In genomic region chr14:120240209-120240608, GRCm38 (mm10) we compare ENCODE assay signal across 23 mouse cellular contexts. TPM values are rescaled to one million over a fixed set of nuclear protein-coding genes. Genes with fewer than 3 reads are reported as not detected.
DNase-seq lines count a peak whose midpoint lies in the region; ATAC-seq and TF ChIP-seq lines count a peak whose summit lies in the region.
"Had no signal": no experiment of that assay in that cellular context is flagged by ENCODE, and none has a peak within 500 bp of the region (broad histone marks: within the 10 kb centered on the region; RNA-seq: fewer than 3 reads in every experiment).

No protein-coding gene starts in this region.

- TF ChIP-seq RAD21 in CH12.LX (IDR thresholded peaks at IDR 0.05; ENCODE audit: low read depth, low read length) = no peak
- no peak for TF ChIP-seq RAD21 in MEL (IDR thresholded peaks at IDR 0.05; ENCODE audit: low read depth, low read length)

- H3K4me2 ChIP-seq in CH12.LX (ENCODE audit: insufficient read depth, low read depth, poor library complexity, severe bottlenecking) = peak overlapping the region; percentile 67
- H3K4me2 ChIP-seq: embryonic facial prominence, embryonic 13.5 days; embryonic facial prominence, embryonic 15.5 days; forebrain, embryonic 12.5 days had no signal

- H3K9me3 ChIP-seq in CH12.LX (replicated peaks; ENCODE audit: low read length) (no peaks in the 10 kb centered on the region), MEL (replicated peaks; ENCODE audit: insufficient read depth, low read length) (no peaks in the 10 kb centered on the region)
- H3K9me3 ChIP-seq: embryonic facial prominence, embryonic 13.5 days; embryonic facial prominence, embryonic 15.5 days; forebrain, embryonic 10.5 days; forebrain, embryonic 12.5 days; G1E had no signal

- H3K27me3 ChIP-seq in CH12.LX (replicated peaks) (no peaks in the 10 kb centered on the region), MEL (ENCODE audit: control insufficient read depth in 1 of 2, insufficient read depth in 2 of 2, low read length in 2 of 2) (no peaks in the 10 kb centered on the region)
- H3K27me3 ChIP-seq: embryonic facial prominence, embryonic 13.5 days; embryonic facial prominence, embryonic 15.5 days; forebrain, embryonic 12.5 days had no signal

- dilution Hi-C loops in CH12.LX (cut with MboI; ENCODE audit: extremely low pct_ligation_motif_present, extremely low pct_unique_long_range_greater_than_20kb, low sequenced_read_pairs) = no loop called here

- DNase-seq in CH12.LX (ENCODE audit: extremely low read depth) = no peak
- DNase-seq in MEL (ENCODE audit: low read depth, low spot score) = peak; percentile 21
- DNase-seq in kidney, adult 8-10 months = no peak
- DNase-seq in cerebellum, postnatal 36 days = no peak
- DNase-seq: adrenal gland, adult 2 months; adrenal gland, postnatal 10 days; adrenal gland, postnatal 25 days; cerebellum, adult 11 months; cerebellum, adult 18-20 months; cerebellum, adult 8-10 months; cerebellum, adult 9-11 months; cerebellum, postnatal 14 days; embryo, embryonic 11 days had no signal

- H3K4me3 ChIP-seq in CH12.LX (replicated peaks in 1 of 3; ENCODE audit: low read depth in 2 of 3, low read length in 2 of 3, poor library complexity in 1 of 3) = no peak overlapping the region
- no peak overlapping the region for H3K4me3 ChIP-seq in MEL (ENCODE audit: control insufficient read depth in 1 of 2, insufficient read depth in 1 of 2, low read depth in 2 of 2, low read length in 2 of 2)
- H3K4me3 ChIP-seq: embryonic facial prominence, embryonic 13.5 days; embryonic facial prominence, embryonic 15.5 days; erythroblast, embryonic 14.5 days; forebrain, embryonic 10.5 days; forebrain, embryonic 12.5 days had no signal

- in situ Hi-C loops in CH12.LX (cut with MboI; ENCODE audit: low pct_ligation_motif_present, low pct_unique_long_range_greater_than_20kb, low sequenced_read_pairs) = no loop called here

- TF ChIP-seq CTCF in CH12.LX (conservative IDR thresholded peaks at IDR 0.05 in 1 of 2, IDR thresholded peaks at IDR 0.05 in 1 of 2; ENCODE audit: low read depth in 2 of 2, low read length in 2 of 2) (no peak), MEL (IDR thresholded peaks at IDR 0.05 in 2 of 3, conservative IDR thresholded peaks at IDR 0.05 in 1 of 3; ENCODE audit: control insufficient read depth in 1 of 3, insufficient read depth in 1 of 3, low read depth in 2 of 3, low read length in 3 of 3, poor library complexity in 1 of 3, severe bottlenecking in 1 of 3) (no peak)

- H3K79me2 ChIP-seq in CH12.LX (replicated peaks; ENCODE audit: control insufficient read depth, extremely low read depth, insufficient read depth, poor library complexity, severe bottlenecking) (no peaks in the 10 kb centered on the region), MEL (ENCODE audit: control insufficient read depth, insufficient read depth, low read length, poor library complexity) (no peaks in the 10 kb centered on the region)

- no peaks in the 10 kb centered on the region for H3K4me1 ChIP-seq in CH12.LX (ENCODE audit: control insufficient read depth in 1 of 2, insufficient read depth in 2 of 2)
- no peaks in the 10 kb centered on the region; a peak in 1 of 4 replicates for H3K4me1 ChIP-seq in MEL (ENCODE audit: control insufficient read depth in 1 of 2, insufficient read depth in 2 of 2, low read length in 2 of 2)
- H3K4me1 ChIP-seq: embryonic facial prominence, embryonic 15.5 days had no signal

- no peak for TF ChIP-seq EP300 in CH12.LX (IDR thresholded peaks at IDR 0.05; ENCODE audit: low read length)
- TF ChIP-seq EP300 in MEL (IDR thresholded peaks at IDR 0.05; ENCODE audit: low read depth in 1 of 2, low read length in 2 of 2) = 0 out of 4 replicates have a peak, but pooled peaks of 1 of the 2 experiments have one; percentile 22

- 0 out of 2 replicates have a peak, but pooled peaks have one; percentile 6 for ATAC-seq in megakaryocyte progenitor cell, adult 5-6 weeks (replicated peaks; ENCODE audit: poor library complexity)
- ATAC-seq: activated CD4-positive, CD25-positive, alpha-beta regulatory T cell, adult 4 months; forebrain, embryonic 14.5 days; forebrain, embryonic 16.5 days had no signal

- TF ChIP-seq POLR2A in CH12.LX (IDR thresholded peaks at IDR 0.05; ENCODE audit: low read depth, low read length) = no peak
- no peak for TF ChIP-seq POLR2A in MEL (IDR thresholded peaks at IDR 0.05; ENCODE audit: control insufficient read depth in 1 of 2, insufficient read depth in 1 of 2, low read depth in 1 of 2, low read length in 2 of 2, poor library complexity in 1 of 2)

- H3K9ac ChIP-seq in CH12.LX (ENCODE audit: insufficient read depth, low read depth) (no peak overlapping the region), MEL (ENCODE audit: control insufficient read depth, low read depth, low read length, poor library complexity, severe bottlenecking) (no peak overlapping the region)
- H3K9ac ChIP-seq: embryonic facial prominence, embryonic 13.5 days; embryonic facial prominence, embryonic 15.5 days; forebrain, embryonic 12.5 days had no signal

- no peaks in the 10 kb centered on the region for H3K36me3 ChIP-seq in CH12.LX (replicated peaks in 1 of 2; ENCODE audit: control insufficient read depth in 1 of 2, insufficient read depth in 1 of 2, low read length in 1 of 2)
- H3K36me3 ChIP-seq in MEL (ENCODE audit: control insufficient read depth in 1 of 2, insufficient read depth in 2 of 2, low read length in 2 of 2) = no peaks in the 10 kb centered on the region
- H3K36me3 ChIP-seq: embryonic facial prominence, embryonic 13.5 days; embryonic facial prominence, embryonic 15.5 days; forebrain, embryonic 10.5 days; forebrain, embryonic 12.5 days; G1E had no signal

- H3K27ac ChIP-seq in CH12.LX (ENCODE audit: insufficient read depth, low read depth) (no peak overlapping the region), MEL (ENCODE audit: control insufficient read depth, low read depth, low read length) (no peak overlapping the region)
- H3K27ac ChIP-seq: embryonic facial prominence, embryonic 13.5 days; embryonic facial prominence, embryonic 15.5 days; forebrain, embryonic 10.5 days; forebrain, embryonic 12.5 days had no signal

TF ChIP-seq in CH12.LX, 34 proteins besides CTCF, POLR2A, EP300 and RAD21:
- no peak for TF ChIP-seq E2F4 (IDR thresholded peaks at IDR 0.05; ENCODE audit: insufficient replicate concordance, low read depth, low read length)
- no peak for TF ChIP-seq MAFK (IDR thresholded peaks at IDR 0.05; ENCODE audit: insufficient replicate concordance, low read length)
- TF ChIP-seq SIN3A (IDR thresholded peaks at IDR 0.05; ENCODE audit: low read length) = no peak
- TF ChIP-seq MXI1 (IDR thresholded peaks at IDR 0.05; ENCODE audit: low read depth, low read length) = no peak

TF ChIP-seq in MEL, 35 proteins besides CTCF, POLR2A, EP300 and RAD21:
- TF ChIP-seq MAX (IDR thresholded peaks at IDR 0.05; ENCODE audit: low read length) = no peak
- TF ChIP-seq ZNF384 (IDR thresholded peaks at IDR 0.05; ENCODE audit: low read depth, low read length) = peak; percentile 81
TF ChIP-seq in MEL: peak in this region for 1.

RNA-seq across cellular contexts. Expression of gene Mbnl2, which starts 35.3 kb away (rescaled TPM):
- total RNA-seq in CH12.LX (2012; rRNA removed) (19.6 and 23.9 TPM in 2 replicates), CH12.LX (2014; rRNA removed) (23.7 and 23.8 TPM in 2 replicates), MEL (2012; rRNA removed) (5.6 and 6.5 TPM in 2 replicates)
- polyA plus RNA-seq in CH12.LX (2012; ENCODE audit: insufficient read length, low read depth) (21.8 and 28.9 TPM in 2 replicates), MEL (2012; ENCODE audit: insufficient read depth in 1 of 2, insufficient read length in 2 of 2, low read depth in 1 of 2, low replicate concordance in 2 of 2, missing spikeins in 1 of 2) (1 to 10 TPM in 1 of 2 experiments, not detected in 1; 8.6 TPM)
- total RNA-seq in megakaryocyte progenitor cell, adult 5-6 weeks (2015) = 94.4 and 97.8 TPM in 2 replicates
- total RNA-seq in megakaryocyte progenitor cell, adult 5-6 weeks (2017) = 63.2 and 70.4 TPM in 2 replicates

Comparison
In these comparisons a context has a peak if more than half of its experiments do, and no peak if none do; other contexts are left out.
1. Of the 35 proteins assayed by ChIP-seq in both MEL and CH12.LX: peak only in MEL: ZNF384; only in CH12.LX: none; in both: none; in neither: 33; mixed calls (peak in some experiments, not most) for 1.